Mouse (Mus musculus): Measurements from ENCODE around the gene Sh3bp2.

Sh3bp2 gene

DNA sequence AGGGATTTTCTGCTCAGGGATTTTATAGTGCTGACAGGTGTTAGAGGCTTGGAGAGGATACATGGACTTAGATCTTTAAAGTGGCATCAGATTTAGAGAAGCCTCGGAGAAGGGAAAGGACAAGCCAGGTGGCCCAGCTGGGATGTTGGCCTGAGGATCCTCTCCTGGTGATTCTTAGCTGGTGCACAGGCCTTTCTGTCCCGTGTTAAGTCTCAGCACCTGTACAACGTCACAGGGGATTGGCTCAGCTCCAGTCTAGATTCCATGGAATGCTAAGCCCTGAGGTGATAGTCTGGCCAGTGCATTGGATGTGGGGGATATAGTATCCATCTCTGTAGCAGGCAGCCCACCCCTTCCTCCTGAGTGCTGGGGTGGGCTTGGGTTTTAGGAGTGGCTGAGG, 82.6 kb downstream of the Sh3bp2 start:
- DNase-seq (ENCODE audit: low read depth, low spot score): no peak

DNA sequence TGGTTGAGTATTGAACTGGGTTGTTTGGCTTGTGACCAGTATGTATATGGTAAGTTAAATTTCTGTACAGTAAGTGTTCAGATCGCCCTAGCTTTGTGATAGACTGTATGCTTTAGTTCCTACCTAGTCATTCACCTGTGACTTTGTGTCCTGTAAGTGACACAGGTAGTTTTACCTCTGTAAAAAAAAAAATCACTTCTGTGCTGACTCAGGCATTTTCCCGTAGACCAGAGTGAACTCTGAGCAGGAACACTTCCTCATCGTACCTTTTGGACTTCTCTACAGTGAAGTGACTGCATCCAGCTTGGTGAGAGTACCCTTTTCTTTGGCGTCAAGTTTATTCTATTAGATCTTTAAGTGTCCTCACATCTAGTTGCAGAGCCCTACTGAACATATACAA, 84.3 kb downstream of the Sh3bp2 start:
- DNase-seq (ENCODE audit: low read depth, low spot score): no peak

Data from brain, embryonic 18.5 days (tissue).